Mouse (Mus musculus): ENCODE data around the gene Dcaf1. TPM values are rescaled to one million over a fixed set of nuclear protein-coding genes. Genes with fewer than 3 reads are reported as not detected.

Gene Dcaf1
- total and polyA plus RNA-seq, 3 experiments = 40.9 to 43.9 (median 42.9) TPM

GRCm38 (mm10) chr9:106821050-106821617 lies 540 bp upstream of the Dcaf1 start:
- in situ Hi-C loops (cut with MboI; ENCODE audit: low pct_ligation_motif_present, low pct_unique_long_range_greater_than_20kb, low sequenced_read_pairs) = no loop called here

GRCm38 (mm10) chr9:106822381-106823104 lies 869 bp downstream of the Dcaf1 start:
- H3K4me3 ChIP-seq (replicated peaks in 1 of 3; ENCODE audit: low read depth in 2 of 3, low read length in 2 of 3, poor library complexity in 1 of 3) = peak overlapping the region; percentile 92 to 99 (median 94)
- peak overlapping the region; percentile 25 for H3K4me2 ChIP-seq (ENCODE audit: insufficient read depth, low read depth, poor library complexity, severe bottlenecking)
- H3K9ac ChIP-seq (ENCODE audit: insufficient read depth, low read depth) = peak overlapping the region; percentile 100
- peaks cover 0 to 11% of the 10 kb centered on the region in 2 experiments; a peak in 2 of 4 replicates for H3K4me1 ChIP-seq (ENCODE audit: control insufficient read depth in 1 of 2, insufficient read depth in 2 of 2)
- in situ Hi-C loops (cut with MboI; ENCODE audit: low pct_ligation_motif_present, low pct_unique_long_range_greater_than_20kb, low sequenced_read_pairs) = no loop called here
- H3K27ac ChIP-seq (ENCODE audit: insufficient read depth, low read depth) = peak overlapping the region; percentile 89
- DNase-seq (ENCODE audit: extremely low read depth) = peak; percentile 91
- no peaks in the 10 kb centered on the region for H3K9me3 ChIP-seq (replicated peaks; ENCODE audit: low read length)
- H3K27me3 ChIP-seq (replicated peaks) = no peaks in the 10 kb centered on the region
- H3K79me2 ChIP-seq (replicated peaks; ENCODE audit: control insufficient read depth, extremely low read depth, insufficient read depth, poor library complexity, severe bottlenecking) = peaks cover 42% of the 10 kb centered on the region
- dilution Hi-C loops (cut with MboI; ENCODE audit: extremely low pct_ligation_motif_present, extremely low pct_unique_long_range_greater_than_20kb, low sequenced_read_pairs) = no loop called here
- peaks cover 0 to 11% of the 10 kb centered on the region in 2 experiments for H3K36me3 ChIP-seq (replicated peaks in 1 of 2; ENCODE audit: control insufficient read depth in 1 of 2, insufficient read depth in 1 of 2, low read length in 1 of 2)
- TF ChIP-seq POLR2AphosphoS2 (IDR thresholded peaks at IDR 0.05; ENCODE audit: low read depth, low read length) = no peak
- TF ChIP-seq CTCF (conservative IDR thresholded peaks at IDR 0.05 in 1 of 2, IDR thresholded peaks at IDR 0.05 in 1 of 2; ENCODE audit: low read depth in 2 of 2, low read length in 2 of 2) = no peak
- no peak for TF ChIP-seq BHLHE40 (IDR thresholded peaks at IDR 0.05; ENCODE audit: low read depth, low read length)
- no peak for TF ChIP-seq RAD21 (IDR thresholded peaks at IDR 0.05; ENCODE audit: low read depth, low read length)
- TF ChIP-seq NELFE (IDR thresholded peaks at IDR 0.05; ENCODE audit: low read depth, low read length) = no peak
- TF ChIP-seq MYC (IDR thresholded peaks at IDR 0.05; ENCODE audit: low read depth, low read length) = 0 out of 2 replicates have a peak, but pooled peaks have one; percentile 26
- TF ChIP-seq ETS1 (conservative IDR thresholded peaks at IDR 0.05; ENCODE audit: low read depth, low read length) = peak; percentile 32; the same call in 1 of the 2 replicates
- TF ChIP-seq MAFK (IDR thresholded peaks at IDR 0.05; ENCODE audit: insufficient replicate concordance, low read length) = 0 out of 2 replicates have a peak, but pooled peaks have one; percentile 40
- no peak for TF ChIP-seq KAT2A (IDR thresholded peaks at IDR 0.05; ENCODE audit: insufficient replicate concordance, low read length)
- TF ChIP-seq POLR2A (IDR thresholded peaks at IDR 0.05; ENCODE audit: low read depth, low read length) = peak; percentile 57
- TF ChIP-seq CHD1 (IDR thresholded peaks at IDR 0.05; ENCODE audit: low read depth, low read length) = peak; percentile 67; the same call in 1 of the 2 replicates
- TF ChIP-seq TCF12 (IDR thresholded peaks at IDR 0.05; ENCODE audit: low read depth, low read length) = peak; percentile 44; the same call in 1 of the 2 replicates
- peak; percentile 68; the same call in 1 of the 2 replicates for TF ChIP-seq MAZ (IDR thresholded peaks at IDR 0.05; ENCODE audit: low read depth, low read length)
- TF ChIP-seq USF2 (conservative IDR thresholded peaks at IDR 0.05; ENCODE audit: low read depth, low read length) = no peak
- no peak for TF ChIP-seq RCOR1 (conservative IDR thresholded peaks at IDR 0.05; ENCODE audit: low read depth, low read length)

More at GRCm38 (mm10) chr9:106821050-106821617, 540 bp upstream of the Dcaf1 start:
- no peaks in the 10 kb centered on the region for H3K9me3 ChIP-seq (replicated peaks; ENCODE audit: low read length)
- H3K27me3 ChIP-seq (replicated peaks) = no peaks in the 10 kb centered on the region
- H3K79me2 ChIP-seq (replicated peaks; ENCODE audit: control insufficient read depth, extremely low read depth, insufficient read depth, poor library complexity, severe bottlenecking) = peaks cover 31% of the 10 kb centered on the region
- peak; percentile 7 for DNase-seq (ENCODE audit: extremely low read depth)
- H3K9ac ChIP-seq (ENCODE audit: insufficient read depth, low read depth) = peak overlapping the region; percentile 83
- no peak overlapping the region for H3K27ac ChIP-seq (ENCODE audit: insufficient read depth, low read depth)
- peak; percentile 36; the same call in 1 of the 2 replicates for TF ChIP-seq MAFK (IDR thresholded peaks at IDR 0.05; ENCODE audit: insufficient replicate concordance, low read length)
- no peak for TF ChIP-seq ZC3H11A (IDR thresholded peaks at IDR 0.05; ENCODE audit: low read depth, low read length)
- no peak for TF ChIP-seq HCFC1 (IDR thresholded peaks at IDR 0.05; ENCODE audit: low read depth, low read length)
- TF ChIP-seq TBP (conservative IDR thresholded peaks at IDR 0.05; ENCODE audit: low read depth, low read length) = no peak
- peak; percentile 62; the same call in 1 of the 2 replicates for TF ChIP-seq RCOR1 (conservative IDR thresholded peaks at IDR 0.05; ENCODE audit: low read depth, low read length)
- TF ChIP-seq MXI1 (IDR thresholded peaks at IDR 0.05; ENCODE audit: low read depth, low read length) = peak; percentile 16; the same call in 1 of the 2 replicates
- 0 out of 2 replicates have a peak, but pooled peaks have one; percentile 34 for TF ChIP-seq ZMIZ1 (IDR thresholded peaks at IDR 0.05; ENCODE audit: low read depth, low read length)
- no peak for TF ChIP-seq MEF2A (IDR thresholded peaks at IDR 0.05; ENCODE audit: borderline replicate concordance, low read depth, low read length)
- TF ChIP-seq USF1 (IDR thresholded peaks at IDR 0.05; ENCODE audit: low read depth, low read length) = no peak
- peak; percentile 93 for TF ChIP-seq CHD1 (IDR thresholded peaks at IDR 0.05; ENCODE audit: low read depth, low read length)
- 0 out of 2 replicates have a peak, but pooled peaks have one; percentile 4 for TF ChIP-seq MAZ (IDR thresholded peaks at IDR 0.05; ENCODE audit: low read depth, low read length)
- no peak for TF ChIP-seq PAX5 (IDR thresholded peaks at IDR 0.05; ENCODE audit: low read length)
- peak; percentile 18; the same call in 1 of the 2 replicates for TF ChIP-seq ETS1 (conservative IDR thresholded peaks at IDR 0.05; ENCODE audit: low read depth, low read length)
- peak; percentile 57 for TF ChIP-seq NELFE (IDR thresholded peaks at IDR 0.05; ENCODE audit: low read depth, low read length)
- no peak for TF ChIP-seq JUN (IDR thresholded peaks at IDR 0.05; ENCODE audit: insufficient read depth, low read depth, low read length)
- TF ChIP-seq ELF1 (IDR thresholded peaks at IDR 0.05; ENCODE audit: low read depth, low read length) = no peak
- no peak for TF ChIP-seq NRF1 (IDR thresholded peaks at IDR 0.05; ENCODE audit: low read depth, low read length)
- peak; percentile 49; the same call in 1 of the 2 replicates for TF ChIP-seq EP300 (IDR thresholded peaks at IDR 0.05; ENCODE audit: low read length)
- TF ChIP-seq GABPA (IDR thresholded peaks at IDR 0.05; ENCODE audit: insufficient replicate concordance, low read depth, low read length) = no peak
- no peak for TF ChIP-seq SMC3 (IDR thresholded peaks at IDR 0.05; ENCODE audit: low read depth, low read length)
- no peak for TF ChIP-seq POLR2AphosphoS2 (IDR thresholded peaks at IDR 0.05; ENCODE audit: low read depth, low read length)
- no peak for TF ChIP-seq CHD2 (IDR thresholded peaks at IDR 0.05; ENCODE audit: low read length)
- no peak for TF ChIP-seq USF2 (conservative IDR thresholded peaks at IDR 0.05; ENCODE audit: low read depth, low read length)
- TF ChIP-seq ZKSCAN1 (IDR thresholded peaks at IDR 0.05; ENCODE audit: borderline replicate concordance, low read depth, low read length) = no peak
- TF ChIP-seq BHLHE40 (IDR thresholded peaks at IDR 0.05; ENCODE audit: low read depth, low read length) = no peak
- TF ChIP-seq RAD21 (IDR thresholded peaks at IDR 0.05; ENCODE audit: low read depth, low read length) = no peak
- no peak for TF ChIP-seq KAT2A (IDR thresholded peaks at IDR 0.05; ENCODE audit: insufficient replicate concordance, low read length)
- TF ChIP-seq ZNF384 (IDR thresholded peaks at IDR 0.05; ENCODE audit: low read depth, low read length) = no peak; the same call in 1 of the 2 replicates
- no peak for TF ChIP-seq E2F4 (IDR thresholded peaks at IDR 0.05; ENCODE audit: insufficient replicate concordance, low read depth, low read length)
- TF ChIP-seq CTCF (conservative IDR thresholded peaks at IDR 0.05 in 1 of 2, IDR thresholded peaks at IDR 0.05 in 1 of 2; ENCODE audit: low read depth in 2 of 2, low read length in 2 of 2) = no peak
- peak; percentile 81 for TF ChIP-seq SIN3A (IDR thresholded peaks at IDR 0.05; ENCODE audit: low read length)
- TF ChIP-seq IRF4 (IDR thresholded peaks at IDR 0.05; ENCODE audit: low read depth, low read length) = no peak
- TF ChIP-seq UBTF (IDR thresholded peaks at IDR 0.05; ENCODE audit: low read depth, low read length) = no peak
- peak; percentile 17; the same call in 1 of the 2 replicates for TF ChIP-seq JUND (conservative IDR thresholded peaks at IDR 0.05; ENCODE audit: low read depth, low read length)
- 0 out of 2 replicates have a peak, but pooled peaks have one; percentile 35 for TF ChIP-seq MYC (IDR thresholded peaks at IDR 0.05; ENCODE audit: low read depth, low read length)
- no peak for TF ChIP-seq POLR2A (IDR thresholded peaks at IDR 0.05; ENCODE audit: low read depth, low read length)
- no peak for TF ChIP-seq TCF12 (IDR thresholded peaks at IDR 0.05; ENCODE audit: low read depth, low read length)
- TF ChIP-seq MAX (IDR thresholded peaks at IDR 0.05; ENCODE audit: low read length) = 0 out of 2 replicates have a peak, but pooled peaks have one; percentile 47
- peaks cover 0 to 11% of the 10 kb centered on the region in 2 experiments; a peak in 2 of 4 replicates for H3K4me1 ChIP-seq (ENCODE audit: control insufficient read depth in 1 of 2, insufficient read depth in 2 of 2)
- dilution Hi-C loops (cut with MboI; ENCODE audit: extremely low pct_ligation_motif_present, extremely low pct_unique_long_range_greater_than_20kb, low sequenced_read_pairs) = no loop called here
- peaks cover 0 to 4% of the 10 kb centered on the region in 2 experiments for H3K36me3 ChIP-seq (replicated peaks in 1 of 2; ENCODE audit: control insufficient read depth in 1 of 2, insufficient read depth in 1 of 2, low read length in 1 of 2)
- peak overlapping the region; percentile 56 to 94 (median 76) for H3K4me3 ChIP-seq (replicated peaks in 1 of 3; ENCODE audit: low read depth in 2 of 3, low read length in 2 of 3, poor library complexity in 1 of 3)
- peak overlapping the region; percentile 71 for H3K4me2 ChIP-seq (ENCODE audit: insufficient read depth, low read depth, poor library complexity, severe bottlenecking)
